8 mouse cellular contexts compared by ENCODE assay signal in genomic region chrX:101993841-101994571, GRCm38 (mm10).
DNase-seq lines count a peak whose midpoint lies in the region; ATAC-seq and TF ChIP-seq lines count a peak whose summit lies in the region.

No protein-coding gene starts in this region.

- no peak overlapping the region for H3K9ac ChIP-seq in embryonic facial prominence, embryonic 15.5 days
- peak overlapping the region; percentile 19; the same call in 1 of the 2 replicates for H3K9ac ChIP-seq in heart, embryonic 13.5 days

- TF ChIP-seq POLR2A in kidney, adult 2 months (IDR thresholded peaks at IDR 0.05; ENCODE audit: low read depth, low read length), result no peak

- ATAC-seq in embryonic facial prominence, embryonic 15.5 days (ENCODE audit: insufficient number of reproducible peaks, low FRiP score, low TSS enrichment, low read depth), result peak; percentile 63; the same call in 1 of the 2 replicates
- no peak for ATAC-seq in heart, embryonic 13.5 days (ENCODE audit: extremely low read depth, insufficient number of reproducible peaks, low FRiP score, low TSS enrichment)
- ATAC-seq in monocyte, adult 5-6 weeks (replicated peaks; ENCODE audit: insufficient number of reproducible peaks, low FRiP score, low TSS enrichment, poor library complexity, severe bottlenecking), result no peak

- 50% methylated on average over 12 of the region's 12 CpGs for WGBS in kidney, adult 2 months
- 29% methylated on average over 12 of the region's 12 CpGs for WGBS in embryonic facial prominence, embryonic 15.5 days
- 29% methylated on average over 12 of the region's 12 CpGs for WGBS in heart, embryonic 13.5 days

- H3K4me2 ChIP-seq in embryonic facial prominence, embryonic 15.5 days (replicated peaks), result no peak overlapping the region
- H3K4me2 ChIP-seq in heart, embryonic 13.5 days, result peak overlapping the region; percentile 5; the same call in 1 of the 2 replicates

- no peak for TF ChIP-seq CTCF in kidney, adult 2 months (conservative IDR thresholded peaks at IDR 0.05; ENCODE audit: insufficient read depth, insufficient read length, low read depth, low read length)

- peak; percentile 49 for DNase-seq in kidney, adult 2 months
- no peak for DNase-seq in kidney, adult 8-10 months
- DNase-seq in kidney, postnatal 4 days, result peak; percentile 27 to 55
- DNase-seq in lung, postnatal 10 days, result peak; percentile 64
- DNase-seq in right cerebral cortex, postnatal 36 days (ENCODE audit: low spot score in 2 of 2), result peak; percentile 71 to 80

- peak overlapping the region; percentile 68; the same call in 1 of the 2 replicates for H3K27ac ChIP-seq in kidney, adult 2 months (ENCODE audit: insufficient read depth, low read depth, low read length)
- H3K27ac ChIP-seq in embryonic facial prominence, embryonic 15.5 days (replicated peaks), result peak overlapping the region; percentile 68; the same call in 1 of the 2 replicates
- H3K27ac ChIP-seq in heart, embryonic 13.5 days (replicated peaks), result peak overlapping the region; percentile 75

- no peaks in the 10 kb centered on the region for H3K36me3 ChIP-seq in kidney, adult 2 months (ENCODE audit: control insufficient read depth, insufficient read depth, low read length)
- no peaks in the 10 kb centered on the region for H3K36me3 ChIP-seq in embryonic facial prominence, embryonic 15.5 days
- no peaks in the 10 kb centered on the region for H3K36me3 ChIP-seq in heart, embryonic 13.5 days

- no peak overlapping the region for H3K4me3 ChIP-seq in kidney, adult 2 months (ENCODE audit: insufficient read depth, low read depth, low read length)
- H3K4me3 ChIP-seq in embryonic facial prominence, embryonic 15.5 days (replicated peaks), result no peak overlapping the region
- H3K4me3 ChIP-seq in heart, embryonic 13.5 days, result no peak overlapping the region

- no peaks in the 10 kb centered on the region for H3K27me3 ChIP-seq in kidney, adult 2 months (replicated peaks; ENCODE audit: control insufficient read depth, insufficient read depth, low read length)
- no peaks in the 10 kb centered on the region; the same call in 1 of the 2 replicates for H3K27me3 ChIP-seq in embryonic facial prominence, embryonic 15.5 days
- H3K27me3 ChIP-seq in heart, embryonic 13.5 days (replicated peaks), result peaks cover 27% of the 10 kb centered on the region

- no peaks in the 10 kb centered on the region for H3K4me1 ChIP-seq in kidney, adult 2 months (ENCODE audit: control insufficient read depth, insufficient read depth, low read length)
- H3K4me1 ChIP-seq in embryonic facial prominence, embryonic 15.5 days, result 0 out of 2 replicates have a peak, but pooled peaks cover 4% of the 10 kb centered on the region
- H3K4me1 ChIP-seq in heart, embryonic 13.5 days, result peaks cover 13% of the 10 kb centered on the region

- H3K9me3 ChIP-seq in embryonic facial prominence, embryonic 15.5 days (replicated peaks), result no peaks in the 10 kb centered on the region
- no peaks in the 10 kb centered on the region for H3K9me3 ChIP-seq in heart, embryonic 13.5 days

Comparison
In these comparisons a context has a peak if more than half of its experiments do, and no peak if none do; other contexts are left out.
1. DNase-seq: peak in kidney, adult 2 months (single experiment), kidney, postnatal 4 days (2 of 2), lung, postnatal 10 days (single experiment) and right cerebral cortex, postnatal 36 days (2 of 2); none in kidney, adult 8-10 months (0 of 2).
2. Peak in every context shown above with its lines, with median percentiles within 50 percentile points of each other: H3K27ac ChIP-seq.